Mouse (Mus musculus) hindbrain, embryonic 10.5 days (tissue): ENCODE data around the gene Mfng. TPM values are rescaled to one million over a fixed set of nuclear protein-coding genes. Genes with fewer than 3 reads are reported as not detected.
A peak's percentile ranks its signal among the peaks of the same experiment; 100 is the strongest.

Experiments used
- DNase-seq: peaks from one replicate; pipeline ENCODE4 v3.0.0-alpha.2; 2017; ENCODE audit warnings: low spot score
- H3K27ac ChIP-seq: fragments of 300-500 bp; sonication (generic); 2 replicates; pipeline ENCODE4 v1.5.1; 2016; ENCODE audit warnings: mild to moderate bottlenecking, moderate library complexity
- H3K27me3 ChIP-seq: fragments of 300-500 bp; sonication (generic); 2 replicates; pipeline ENCODE4 v1.6.1; 2016; ENCODE audit warnings: mild to moderate bottlenecking; ENCODE audit not compliant: poor library complexity, insufficient read depth, severe bottlenecking
- H3K36me3 ChIP-seq: fragments of 300-500 bp; sonication (generic); 2 replicates; pipeline ENCODE4 v1.6.1; 2016; ENCODE audit warnings: mild to moderate bottlenecking, moderate library complexity
- H3K4me1 ChIP-seq: fragments of 300-500 bp; sonication (generic); replicated peaks from 2 replicates; pipeline ENCODE4 v1.6.1; 2016; ENCODE audit warnings: mild to moderate bottlenecking
- H3K4me3 ChIP-seq: fragments of 300-500 bp; sonication (generic); 2 replicates; pipeline ENCODE4 v1.5.1; 2016; ENCODE audit warnings: mild to moderate bottlenecking, moderate library complexity
- H3K9me3 ChIP-seq: fragments of 300-500 bp; sonication (generic); 2 replicates; pipeline ENCODE4 v1.6.1; 2016; ENCODE audit warnings: mild to moderate bottlenecking, moderate library complexity
- WGBS: fragments of 180-500 bp; shearing (Covaris S2); methylation state at CpG from one replicate; pipeline ENCODE4 v1.1.7; 2016; 5-methylcytosine and 5-hydroxymethylcytosine counted together
- polyA plus RNA-seq: library from polyadenylated mRNA; unstranded; fragments of >200 nt; fragmentation: Nextera tagmentation; extraction: Ambion mirVana; gene quantifications from 2 replicates; pipeline ENCODE4 v1.2.1, GENCODE M21; 2016

The Mfng gene
- polyA plus RNA-seq, 1 experiment from 2014 or later: 71.6 TPM

GRCm38 (mm10) chr15:78785258-78785657, 12.0 kb upstream of the Mfng start:
- no peak overlapping the region for H3K4me3 ChIP-seq
- H3K9me3 ChIP-seq: no peaks in the 10 kb centered on the region
- peaks cover 8% of the 10 kb centered on the region for H3K27me3 ChIP-seq
- H3K27ac ChIP-seq: no peak overlapping the region
- H3K36me3 ChIP-seq: no peaks in the 10 kb centered on the region
- no peak for DNase-seq
- 92% methylated on average over 7 of the region's 7 CpGs for WGBS
- peaks cover 54% of the 10 kb centered on the region for H3K4me1 ChIP-seq

GRCm38 (mm10) chr15:78784520-78784919, 11.2 kb upstream of the Mfng start:
- H3K4me3 ChIP-seq: no peak overlapping the region
- whole genome bisulfite sequencing: 70% methylated on average over 5 of the region's 5 CpGs
- peaks cover 55% of the 10 kb centered on the region for H3K4me1 ChIP-seq
- no peaks in the 10 kb centered on the region for H3K9me3 ChIP-seq
- peaks cover 15% of the 10 kb centered on the region for H3K27me3 ChIP-seq
- no peaks in the 10 kb centered on the region for H3K36me3 ChIP-seq
- no peak overlapping the region for H3K27ac ChIP-seq
- DNase-seq: no peak

GRCm38 (mm10) chr15:78782348-78783103, 9.3 kb upstream of the Mfng start:
- H3K27ac ChIP-seq: peak overlapping the region; percentile 64; the same call in 1 of the 2 replicates
- no peak for DNase-seq
- H3K27me3 ChIP-seq: peaks cover 21% of the 10 kb centered on the region
- no peaks in the 10 kb centered on the region for H3K36me3 ChIP-seq
- H3K9me3 ChIP-seq: no peaks in the 10 kb centered on the region
- no peak overlapping the region for H3K4me3 ChIP-seq
- H3K4me1 ChIP-seq: peaks cover 61% of the 10 kb centered on the region
- 67% methylated on average over 14 of the region's 14 CpGs for WGBS

GRCm38 (mm10) chr15:78780908-78781307, 7.6 kb upstream of the Mfng start:
- no peak for DNase-seq
- Histone ChIP-seq H3K27ac (0 out of 2 replicates have a peak overlapping the region, but pooled peaks have one; percentile 8), H3K27me3 (peaks cover 21% of the 10 kb centered on the region), H3K4me3 (no peak overlapping the region), H3K4me1 (peaks cover 48% of the 10 kb centered on the region), H3K36me3 (peaks cover 8% of the 10 kb centered on the region; the same call in 1 of the 2 replicates), H3K9me3 (no peaks in the 10 kb centered on the region)
- 79% methylated on average over 7 of the region's 7 CpGs for WGBS

- H3K36me3 ChIP-seq: peaks cover 11% of the 10 kb centered on the region
- no peaks in the 10 kb centered on the region for H3K9me3 ChIP-seq
- 0 out of 2 replicates have a peak overlapping the region, but pooled peaks have one; percentile 35 for H3K27ac ChIP-seq
- H3K27me3 ChIP-seq: peaks cover 21% of the 10 kb centered on the region
- H3K4me3 ChIP-seq: no peak overlapping the region
- H3K4me1 ChIP-seq: peaks cover 44% of the 10 kb centered on the region
- WGBS: 95% methylated on average over 14 of the region's 14 CpGs
- DNase-seq: no peak
Measured at GRCm38 (mm10) chr15:78780359-78780758, 7.1 kb upstream of the Mfng start.

- Histone ChIP-seq H3K36me3 (peaks cover 11% of the 10 kb centered on the region), H3K27me3 (peaks cover 21% of the 10 kb centered on the region), H3K4me3 (no peak overlapping the region), H3K4me1 (peaks cover 46% of the 10 kb centered on the region), H3K9me3 (no peaks in the 10 kb centered on the region), H3K27ac (peak overlapping the region; percentile 83)
- no peak for DNase-seq
- WGBS: 87% methylated on average over 5 of the region's 5 CpGs
Measured at GRCm38 (mm10) chr15:78779690-78780089, 6.4 kb upstream of the Mfng start.

GRCm38 (mm10) chr15:78779253-78779652, 6.0 kb upstream of the Mfng start:
- WGBS: 77% methylated on average over 8 of the region's 8 CpGs
- Histone ChIP-seq H3K27ac (peak overlapping the region; percentile 83), H3K4me1 (peaks cover 51% of the 10 kb centered on the region), H3K9me3 (no peaks in the 10 kb centered on the region), H3K27me3 (peaks cover 21% of the 10 kb centered on the region), H3K36me3 (peaks cover 11% of the 10 kb centered on the region), H3K4me3 (no peak overlapping the region)
- no peak for DNase-seq

- Histone ChIP-seq H3K4me3 (peak overlapping the region; percentile 16; the same call in 1 of the 2 replicates), H3K9me3 (no peaks in the 10 kb centered on the region), H3K27me3 (peaks cover 21% of the 10 kb centered on the region), H3K27ac (peak overlapping the region; percentile 83), H3K4me1 (peaks cover 60% of the 10 kb centered on the region), H3K36me3 (peaks cover 11% of the 10 kb centered on the region)
- peak; percentile 94 for DNase-seq
- 43% methylated on average over 14 of the region's 15 CpGs for WGBS
Measured at GRCm38 (mm10) chr15:78778077-78778870, 5.0 kb upstream of the Mfng start.

- Histone ChIP-seq H3K4me3 (peak overlapping the region; percentile 53), H3K9me3 (peaks cover 6% of the 10 kb centered on the region), H3K27ac (peak overlapping the region; percentile 91), H3K4me1 (peaks cover 78% of the 10 kb centered on the region), H3K36me3 (peaks cover 28% of the 10 kb centered on the region), H3K27me3 (no peaks in the 10 kb centered on the region)
- WGBS: 33% methylated on average over 14 of the region's 14 CpGs
- DNase-seq: no peak
Measured at GRCm38 (mm10) chr15:78772856-78773255, 419 bp downstream of the Mfng start.

GRCm38 (mm10) chr15:78772368-78772763, 909 bp downstream of the Mfng start:
- Histone ChIP-seq H3K4me1 (peaks cover 78% of the 10 kb centered on the region), H3K4me3 (peak overlapping the region; percentile 53), H3K27ac (peak overlapping the region; percentile 91), H3K36me3 (peaks cover 33% of the 10 kb centered on the region), H3K27me3 (no peaks in the 10 kb centered on the region), H3K9me3 (peaks cover 6% of the 10 kb centered on the region)
- DNase-seq: no peak
- 45% methylated on average over 4 of the region's 4 CpGs for WGBS

- 50% methylated on average over 19 of the region's 19 CpGs for WGBS
- Histone ChIP-seq H3K36me3 (peaks cover 39% of the 10 kb centered on the region), H3K4me1 (peaks cover 82% of the 10 kb centered on the region), H3K9me3 (peaks cover 6% of the 10 kb centered on the region), H3K27me3 (no peaks in the 10 kb centered on the region), H3K27ac (peak overlapping the region; percentile 91), H3K4me3 (peak overlapping the region; percentile 53)
- no peak for DNase-seq
Measured at GRCm38 (mm10) chr15:78771531-78772367, 1.5 kb downstream of the Mfng start.

GRCm38 (mm10) chr15:78770983-78771355, 2.3 kb downstream of the Mfng start:
- DNase-seq: peak; percentile 88
- peaks cover 82% of the 10 kb centered on the region for H3K4me1 ChIP-seq
- H3K9me3 ChIP-seq: peaks cover 6% of the 10 kb centered on the region
- 12% methylated on average over 5 of the region's 5 CpGs for WGBS
- peak overlapping the region; percentile 53 for H3K4me3 ChIP-seq
- peaks cover 40% of the 10 kb centered on the region for H3K36me3 ChIP-seq
- H3K27me3 ChIP-seq: no peaks in the 10 kb centered on the region
- peak overlapping the region; percentile 91 for H3K27ac ChIP-seq
